Mouse (Mus musculus) forebrain, postnatal 0 days (tissue): ENCODE measurements around the gene Dock1. TPM values are rescaled to one million over a fixed set of nuclear protein-coding genes. Genes with fewer than 3 reads are reported as not detected.
A peak's percentile ranks its signal among the peaks of the same experiment; 100 is the strongest.

Source experiments
- ATAC-seq: fragments of 200-750 bp; cut with Nextera tagmentation; 2 replicates; pipeline ENCODE4 v1.8.0; 2017; ENCODE audit warnings: mild to moderate bottlenecking, moderate library complexity
- DNase-seq: peaks from one replicate; pipeline ENCODE4 v3.0.0-alpha.2; 2015
- H3K27ac ChIP-seq: fragments of 300-500 bp; sonication (generic); 2 replicates; pipeline ENCODE4 v1.5.1; 2014; ENCODE audit warnings: low read depth, mild to moderate bottlenecking, antibody characterized with exemption, low read length, moderate library complexity, mixed read lengths
- H3K27me3 ChIP-seq: fragments of 300-500 bp; sonication (generic); 2 replicates; pipeline ENCODE4 v1.6.1; 2014; ENCODE audit warnings: mild to moderate bottlenecking, low read length, mixed read lengths; ENCODE audit not compliant: insufficient read depth
- H3K36me3 ChIP-seq: fragments of 300-500 bp; sonication (generic); 2 replicates; pipeline ENCODE4 v1.6.1; 2014; ENCODE audit warnings: mild to moderate bottlenecking, moderate library complexity; ENCODE audit not compliant: insufficient read depth
- H3K4me1 ChIP-seq: fragments of 300-500 bp; sonication (generic); 2 replicates; pipeline ENCODE4 v1.6.1; 2014; ENCODE audit warnings: antibody characterized with exemption; ENCODE audit not compliant: insufficient read depth
- H3K4me2 ChIP-seq: fragments of 300-500 bp; sonication (generic); 2 replicates; pipeline ENCODE4 v1.6.1; 2014; ENCODE audit warnings: low read depth, mild to moderate bottlenecking, moderate library complexity
- H3K4me3 ChIP-seq: fragments of 300-500 bp; sonication (generic); 2 replicates; pipeline ENCODE4 v1.5.1; 2014; ENCODE audit warnings: low read depth, low read length, mixed read lengths
- H3K9ac ChIP-seq: fragments of 300-500 bp; sonication (generic); 2 replicates; pipeline ENCODE4 v1.6.1; 2014; ENCODE audit warnings: mild to moderate bottlenecking
- H3K9me3 ChIP-seq: fragments of 300-500 bp; sonication (generic); 2 replicates; pipeline ENCODE4 v1.6.1; 2016; ENCODE audit warnings: low read length
- CTCF ChIP-seq: sonication (generic); IDR thresholded peaks from 2 replicates; pipeline ENCODE4 v1.5.1; 2016; ENCODE audit warnings: antibody characterized with exemption, control low read depth, low read depth
- WGBS: fragments of 180-500 bp; shearing (Covaris S2); extraction: QIAGEN DNeasy Blood & Tissue Kit; methylation state at CpG from one replicate; pipeline ENCODE4 v1.1.7; 2014; 5-methylcytosine and 5-hydroxymethylcytosine counted together
- polyA plus RNA-seq: library from polyadenylated mRNA; unstranded; fragments of >200 nt; fragmentation: Nextera tagmentation; extraction: Ambion mirVana; gene quantifications from 2 replicates; pipeline ENCODE4 v1.2.1, GENCODE M21; 2015
- total RNA-seq: library from RNA; depleted of rRNA; stranded (reverse); fragments of >200 nt; gene quantifications from 2 replicates; pipeline ENCODE4 v1.2.3, GENCODE M21; 2014

The Dock1 gene
- total and polyA plus RNA-seq, 2 experiments from 2014 or later: 5.5 to 12.6 TPM

DNA sequence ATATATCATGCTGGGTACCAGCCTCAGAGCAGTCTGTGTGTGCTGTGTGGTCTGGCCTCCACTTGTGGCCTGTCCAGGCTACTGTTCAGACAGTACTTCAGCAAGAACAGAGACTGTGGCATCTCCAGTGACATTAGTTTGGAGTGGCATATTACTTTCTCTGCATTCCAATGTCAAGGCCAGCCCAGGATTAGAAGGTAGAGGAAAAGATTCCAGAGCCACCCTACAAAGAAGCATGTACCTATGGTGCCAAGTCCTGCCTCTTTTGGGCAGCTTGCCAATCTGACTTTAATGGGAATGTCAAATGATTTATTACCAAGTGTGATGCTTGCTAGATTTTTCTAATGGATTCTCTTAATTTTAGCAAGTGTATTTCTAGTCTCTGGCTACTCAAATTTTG, 533.5 kb downstream of the Dock1 start:
- H3K4me2 ChIP-seq: no peak overlapping the region
- H3K9ac ChIP-seq: no peak overlapping the region
- ATAC-seq (no peak), DNase-seq (peak; percentile 22)
- H3K36me3 ChIP-seq: no peaks in the 10 kb centered on the region
- no peaks in the 10 kb centered on the region for H3K9me3 ChIP-seq
- H3K27ac ChIP-seq: no peak overlapping the region
- no peaks in the 10 kb centered on the region for H3K27me3 ChIP-seq
- H3K4me3 ChIP-seq: no peak overlapping the region
- H3K4me1 ChIP-seq: no peaks in the 10 kb centered on the region
- no peak for TF ChIP-seq CTCF

DNA sequence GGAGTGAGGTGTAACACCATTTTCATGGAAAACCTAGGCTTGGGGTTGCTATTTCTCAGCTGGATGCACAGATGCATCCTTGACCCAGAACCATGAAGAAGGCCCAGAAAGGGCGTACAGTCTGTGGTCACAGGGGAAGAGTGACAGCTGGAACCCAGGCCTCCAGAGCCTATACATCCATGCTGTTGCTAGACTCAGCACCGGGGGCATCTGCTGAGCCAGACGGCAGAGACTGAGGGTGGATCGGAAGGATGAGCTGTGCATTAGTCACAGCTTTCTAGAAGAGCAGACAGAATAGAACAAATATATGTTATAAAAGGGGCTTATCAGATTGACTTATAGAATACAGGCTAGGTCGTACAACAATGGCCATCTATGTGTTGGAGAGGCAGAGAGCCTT, 534.7 kb downstream of the Dock1 start:
- no peaks in the 10 kb centered on the region for H3K36me3 ChIP-seq
- H3K9ac ChIP-seq: no peak overlapping the region
- no peak overlapping the region for H3K4me3 ChIP-seq
- H3K27me3 ChIP-seq: no peaks in the 10 kb centered on the region
- DNase-seq (peak; percentile 40), ATAC-seq (no peak)
- 64% methylated on average over 5 of the region's 5 CpGs for WGBS
- H3K27ac ChIP-seq: no peak overlapping the region
- no peak for TF ChIP-seq CTCF
- no peak overlapping the region for H3K4me2 ChIP-seq
- no peaks in the 10 kb centered on the region for H3K4me1 ChIP-seq
- no peaks in the 10 kb centered on the region for H3K9me3 ChIP-seq

DNA sequence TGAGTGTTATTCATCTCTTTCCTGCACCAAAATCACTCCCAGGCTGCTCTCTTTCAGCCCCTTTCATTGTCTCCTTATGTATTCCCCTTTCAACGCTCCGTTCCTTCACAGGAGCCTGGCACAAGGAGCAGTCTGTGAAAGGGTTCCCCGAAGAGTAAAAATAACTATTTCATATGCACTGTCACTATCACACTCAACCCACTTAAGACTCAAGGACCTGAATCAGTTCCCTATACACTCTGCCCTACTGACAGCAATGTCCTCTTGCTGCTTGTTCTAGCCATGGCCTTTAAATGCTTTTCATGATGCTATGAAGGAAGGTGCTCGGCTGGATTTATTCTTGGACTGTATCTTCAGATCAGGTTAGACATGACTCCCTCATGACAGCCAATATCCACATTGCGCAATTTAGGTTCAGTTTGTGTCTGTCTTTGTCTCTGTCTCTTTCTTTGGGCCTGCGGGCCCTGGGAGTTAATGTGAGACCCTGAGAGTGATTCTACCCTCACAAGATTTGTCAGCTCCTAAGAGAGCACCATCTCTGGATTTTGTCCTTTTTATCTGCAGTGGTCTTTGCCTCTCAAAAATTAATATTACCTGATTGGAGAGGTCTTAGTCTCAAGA, 538.6 kb downstream of the Dock1 start:
- Histone ChIP-seq H3K27me3 (no peaks in the 10 kb centered on the region), H3K9me3 (no peaks in the 10 kb centered on the region), H3K4me1 (no peaks in the 10 kb centered on the region), H3K36me3 (no peaks in the 10 kb centered on the region), H3K4me2 (no peak overlapping the region), H3K27ac (no peak overlapping the region), H3K9ac (no peak overlapping the region), H3K4me3 (no peak overlapping the region)
- 69% methylated on average over 6 of the region's 6 CpGs for WGBS
- no peak for TF ChIP-seq CTCF
- no peak for DNase-seq
- no peak for ATAC-seq

DNA sequence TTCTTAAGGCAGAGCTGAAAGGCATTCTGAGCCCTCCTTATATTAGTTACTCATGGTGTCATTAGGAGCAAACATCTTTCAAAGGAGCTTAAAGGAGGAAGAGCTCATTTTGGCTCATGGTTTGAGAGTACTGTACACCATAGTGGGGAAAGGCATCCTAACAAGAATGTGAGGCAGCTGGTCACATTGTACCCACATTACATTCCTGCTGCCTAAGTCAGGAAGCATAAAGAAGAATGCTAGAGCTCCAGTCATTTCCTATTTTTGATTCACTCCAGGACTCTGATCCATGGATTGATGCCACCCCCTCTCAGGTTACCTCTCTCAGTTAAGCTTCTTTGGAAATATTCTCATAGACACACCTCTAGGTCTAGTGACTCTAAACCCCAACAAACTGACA, 539.8 kb downstream of the Dock1 start:
- Histone ChIP-seq H3K9me3 (no peaks in the 10 kb centered on the region), H3K27me3 (no peaks in the 10 kb centered on the region), H3K36me3 (no peaks in the 10 kb centered on the region), H3K4me3 (no peak overlapping the region), H3K4me2 (no peak overlapping the region), H3K27ac (no peak overlapping the region), H3K4me1 (no peaks in the 10 kb centered on the region), H3K9ac (no peak overlapping the region)
- DNase-seq (no peak), ATAC-seq (no peak)
- no peak for TF ChIP-seq CTCF

- no peak overlapping the region for H3K4me2 ChIP-seq
- no peak for TF ChIP-seq CTCF
- DNase-seq: no peak
Observed at GRCm38 (mm10) chr7:135210831-135211230, 540.4 kb downstream of the Dock1 start.

GRCm38 (mm10) chr7:135212505-135212904, 542.1 kb downstream of the Dock1 start:
- no peak overlapping the region for H3K27ac ChIP-seq
- no peak overlapping the region for H3K4me3 ChIP-seq
- H3K9me3 ChIP-seq: no peaks in the 10 kb centered on the region
- WGBS: 71% methylated on average over 2 of the region's 2 CpGs
- no peak overlapping the region for H3K9ac ChIP-seq
- TF ChIP-seq CTCF: no peak
- no peaks in the 10 kb centered on the region for H3K4me1 ChIP-seq
- no peak for DNase-seq
- no peaks in the 10 kb centered on the region for H3K36me3 ChIP-seq
- ATAC-seq: no peak
- H3K27me3 ChIP-seq: no peaks in the 10 kb centered on the region
- no peak overlapping the region for H3K4me2 ChIP-seq

More at GRCm38 (mm10) chr7:135210831-135211230, 540.4 kb downstream of the Dock1 start:
- ATAC-seq: no peak
- H3K4me3 ChIP-seq: no peak overlapping the region
- no peaks in the 10 kb centered on the region for H3K4me1 ChIP-seq
- no peaks in the 10 kb centered on the region for H3K27me3 ChIP-seq
- no peaks in the 10 kb centered on the region for H3K36me3 ChIP-seq
- no peak overlapping the region for H3K27ac ChIP-seq
- H3K9ac ChIP-seq: no peak overlapping the region
- no peaks in the 10 kb centered on the region for H3K9me3 ChIP-seq
- 74% methylated on average over 2 of the region's 2 CpGs for WGBS

DNA sequence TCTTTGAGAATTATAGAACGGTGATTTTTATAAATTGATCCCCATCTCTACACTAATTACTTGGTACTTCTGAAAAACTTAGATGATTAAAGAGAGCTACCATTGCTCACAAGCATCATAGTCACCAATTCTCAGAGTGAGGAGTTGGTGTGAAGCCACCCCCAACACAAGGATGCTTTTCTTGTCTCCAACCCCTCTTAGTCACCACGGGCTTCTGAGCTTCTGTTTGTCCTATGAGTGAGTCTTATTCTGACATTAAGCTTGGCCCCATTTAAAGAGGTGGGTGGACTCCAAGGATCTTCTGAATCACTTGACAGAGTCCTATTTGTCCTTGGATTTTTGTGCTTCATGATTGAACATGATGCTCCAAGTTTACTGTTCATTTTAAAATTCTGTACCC, 551.0 kb downstream of the Dock1 start:
- no peak for DNase-seq
- no peak for TF ChIP-seq CTCF
- Histone ChIP-seq H3K4me3 (no peak overlapping the region), H3K27me3 (no peaks in the 10 kb centered on the region), H3K4me1 (no peaks in the 10 kb centered on the region), H3K4me2 (no peak overlapping the region), H3K9ac (no peak overlapping the region), H3K27ac (no peak overlapping the region), H3K36me3 (no peaks in the 10 kb centered on the region), H3K9me3 (no peaks in the 10 kb centered on the region)
- WGBS: 87% methylated on average over 2 of the region's 2 CpGs
- ATAC-seq: no peak
